Mouse (Mus musculus) cerebellum, adult 2 months (tissue): ENCODE measurements around the gene Kcng4. TPM values are rescaled to one million over a fixed set of nuclear protein-coding genes. Genes with fewer than 3 reads are reported as not detected.
A peak's percentile ranks its signal among the peaks of the same experiment; 100 is the strongest.

ENCODE experiments used
- DNase-seq, 2 experiments: peaks; one replicate each; pipeline ENCODE4 v3.0.0; 2021
- H3K27ac ChIP-seq: fragments of 200-500 bp; 2 replicates; pipeline ENCODE4 v1.5.1; 2012; ENCODE audit warnings: low read length, control low read depth, inconsistent platforms; ENCODE audit not compliant: insufficient read depth
- H3K27me3 ChIP-seq: fragments of 200-500 bp; 2 replicates; pipeline ENCODE4 v1.6.1; 2012; ENCODE audit warnings: inconsistent platforms, mild to moderate bottlenecking, low read length, moderate library complexity; ENCODE audit not compliant: control insufficient read depth, insufficient read depth
- H3K4me1 ChIP-seq: fragments of 200-500 bp; 2 replicates; pipeline ENCODE4 v1.6.1; 2011; ENCODE audit warnings: low read length; ENCODE audit not compliant: control insufficient read depth, insufficient read depth
- H3K4me3 ChIP-seq: fragments of 200-500 bp; replicated peaks from 2 replicates; pipeline ENCODE3; 2011; ENCODE audit warnings: mild to moderate bottlenecking, low read depth, low read length, control low read depth; ENCODE audit not compliant: insufficient read depth
- CTCF ChIP-seq: fragments of 200-500 bp; IDR thresholded peaks from 2 replicates; pipeline ENCODE4 v1.5.1; 2011; ENCODE audit warnings: low read depth, mild to moderate bottlenecking, control low read depth, low read length, moderate library complexity, borderline replicate concordance; ENCODE audit not compliant: insufficient read depth
- POLR2A ChIP-seq: fragments of 200-500 bp; IDR thresholded peaks from 2 replicates; pipeline ENCODE4 v1.6.1; 2011; ENCODE audit warnings: low read length, control low read depth, borderline replicate concordance; ENCODE audit not compliant: insufficient read depth
- WGBS: fragments of 180-500 bp; shearing (Covaris S2); methylation state at CpG from one replicate; pipeline ENCODE4 v1.1.7; 2018; 5-methylcytosine and 5-hydroxymethylcytosine counted together
- polyA plus RNA-seq: library from polyadenylated mRNA; depleted of rRNA; stranded (reverse); fragments of >200 nt; gene quantifications from 2 replicates; pipeline ENCODE4 v1.2.3, GENCODE M21; 2012; rRNA removed

The Kcng4 gene
- polyA plus RNA-seq = 92.6 and 99.0 TPM in 2 replicates

- Histone ChIP-seq H3K27me3 (no peaks in the 10 kb centered on the region; the same call in 1 of the 2 replicates), H3K27ac (no peak within 1 kb of the TSS), H3K4me3 (no peak within 1 kb of the TSS), H3K4me1 (no peaks in the 10 kb centered on the region; the same call in 1 of the 2 replicates)
- 5% methylated on average over 6 of the region's 6 CpGs for WGBS
- TF ChIP-seq POLR2A (no peak), CTCF (no peak)
- peak in 1 of 2 experiments; percentile 30 for DNase-seq
Measured at GRCm38 (mm10) chr8:119635378-119635777, at the start of gene Kcng4. Gene Kcng4, minus strand, starts transcription at chr8:119635680.

GRCm38 (mm10) chr8:119679184-119679583 is 43.7 kb upstream of the Kcng4 start:
- no peak for TF ChIP-seq POLR2A
- TF ChIP-seq CTCF = no peak
- DNase-seq = no peak
- no peaks in the 10 kb centered on the region for H3K27me3 ChIP-seq
- H3K4me3 ChIP-seq = no peak overlapping the region
- H3K4me1 ChIP-seq = peaks cover 3% of the 10 kb centered on the region; the same call in 1 of the 2 replicates
- no peak overlapping the region for H3K27ac ChIP-seq
- 57% methylated on average over 14 of the region's 14 CpGs for WGBS

GRCm38 (mm10) chr8:119678138-119678843 is 42.8 kb upstream of the Kcng4 start:
- Histone ChIP-seq H3K4me1 (peaks cover 3% of the 10 kb centered on the region; the same call in 1 of the 2 replicates), H3K27ac (no peak overlapping the region), H3K4me3 (no peak overlapping the region), H3K27me3 (no peaks in the 10 kb centered on the region)
- 9% methylated on average over 18 of the region's 18 CpGs for WGBS
- DNase-seq = no peak
- TF ChIP-seq CTCF = peak; percentile 49; the same call in 1 of the 2 replicates
- TF ChIP-seq POLR2A = no peak

GRCm38 (mm10) chr8:119676389-119676788 is 40.9 kb upstream of the Kcng4 start:
- TF ChIP-seq CTCF = peak; percentile 93
- TF ChIP-seq POLR2A = no peak
- Histone ChIP-seq H3K27ac (no peak overlapping the region), H3K4me1 (peaks cover 3% of the 10 kb centered on the region; the same call in 1 of the 2 replicates), H3K4me3 (no peak overlapping the region), H3K27me3 (no peaks in the 10 kb centered on the region)
- peak; percentile 82 to 91 for DNase-seq
- 4% methylated on average over 8 of the region's 8 CpGs for WGBS

GRCm38 (mm10) chr8:119675457-119675856 is 40.0 kb upstream of the Kcng4 start:
- TF ChIP-seq CTCF (no peak), POLR2A (no peak)
- H3K27me3 ChIP-seq = no peaks in the 10 kb centered on the region
- WGBS = 37% methylated on average over 5 of the region's 5 CpGs
- no peak for DNase-seq
- H3K4me1 ChIP-seq = peaks cover 3% of the 10 kb centered on the region; the same call in 1 of the 2 replicates
- H3K4me3 ChIP-seq = no peak overlapping the region
- H3K27ac ChIP-seq = no peak overlapping the region

- Histone ChIP-seq H3K4me3 (no peak overlapping the region), H3K27ac (no peak overlapping the region), H3K4me1 (peaks cover 3% of the 10 kb centered on the region; the same call in 1 of the 2 replicates), H3K27me3 (no peaks in the 10 kb centered on the region)
- 80% methylated on average over 11 of the region's 11 CpGs for WGBS
- no peak for DNase-seq
- TF ChIP-seq POLR2A (no peak), CTCF (0 out of 2 replicates have a peak, but pooled peaks have one; percentile 14)
Measured at GRCm38 (mm10) chr8:119673976-119674555, 38.6 kb upstream of the Kcng4 start.

GRCm38 (mm10) chr8:119670419-119671091 is 35.1 kb upstream of the Kcng4 start:
- no peak overlapping the region for H3K4me3 ChIP-seq
- TF ChIP-seq POLR2A (no peak), CTCF (no peak)
- WGBS = 41% methylated on average over 16 of the region's 16 CpGs
- H3K4me1 ChIP-seq = no peaks in the 10 kb centered on the region
- DNase-seq = no peak
- H3K27me3 ChIP-seq = no peaks in the 10 kb centered on the region
- 0 out of 2 replicates have a peak overlapping the region, but pooled peaks have one; percentile 20 for H3K27ac ChIP-seq
